8 mouse cellular contexts compared by ENCODE assay signal in genomic region chr17:84185581-84186450, GRCm38 (mm10). TPM values are rescaled to one million over a fixed set of nuclear protein-coding genes. Genes with fewer than 3 reads are reported as not detected.
DNase-seq lines count a peak whose midpoint lies in the region; ATAC-seq lines count a peak whose summit lies in the region.

No protein-coding gene starts in this region.

- H3K9ac ChIP-seq in intestine, embryonic 15.5 days = peak overlapping the region; percentile 99

- under 1% methylated on average over 104 of the region's 108 CpGs for WGBS in intestine, embryonic 15.5 days

- peak overlapping the region; percentile 97 for H3K27ac ChIP-seq in intestine, embryonic 15.5 days

- no peak for ATAC-seq in intestine, embryonic 15.5 days
- no peak for ATAC-seq in inflammation-experienced regulatory T-cells, adult 6 months

- peak; percentile 46 to 72 for DNase-seq in cerebellum, postnatal 4 days (ENCODE audit: low spot score in 2 of 2)
- no peak for DNase-seq in cerebellum, adult 9-11 months
- peak; percentile 68 to 84 for DNase-seq in adrenal gland, postnatal 36 days
- DNase-seq in gastrocnemius, postnatal 10 days = peak; percentile 67
- peak; percentile 77 to 78 for DNase-seq in lung, adult 18-20 months
- peak; percentile 78 for DNase-seq in retina, postnatal 1 day

- H3K4me3 ChIP-seq in intestine, embryonic 15.5 days (replicated peaks) = peak overlapping the region; percentile 77

- H3K4me1 ChIP-seq in intestine, embryonic 15.5 days (replicated peaks) = peaks cover 50% of the 10 kb centered on the region

- H3K9me3 ChIP-seq in intestine, embryonic 15.5 days = no peaks in the 10 kb centered on the region

- no peaks in the 10 kb centered on the region for H3K27me3 ChIP-seq in intestine, embryonic 15.5 days (replicated peaks)

- H3K4me2 ChIP-seq in intestine, embryonic 15.5 days (replicated peaks) = peak overlapping the region; percentile 67

- no peaks in the 10 kb centered on the region for H3K36me3 ChIP-seq in intestine, embryonic 15.5 days

RNA-seq across cellular contexts. Expression of gene Zfp36l2, which starts 1.9 kb away (rescaled TPM):
- total RNA-seq in adrenal gland, postnatal 36 days (2021) = 10 to 100 TPM; 71.6 to 77.9 TPM
- total RNA-seq in gastrocnemius, postnatal 10 days (2021) = 10 to 100 TPM; 26.2 to 32.6 TPM
- 23.2 and 29.7 TPM in 2 replicates for polyA plus RNA-seq in intestine, embryonic 15.5 days (2015; fragmentation: Nextera tagmentation; extraction: Ambion mirVana)
- 10 to 100 TPM; 30.4 to 54.7 (median 42.3) TPM for polyA plus RNA-seq in inflammation-experienced regulatory T-cells, adult 6 months (2017; shearing (Covaris generic))
